Mouse (Mus musculus) stomach, postnatal 0 days (tissue): Measurements from ENCODE around the gene Tubb2a. TPM values are rescaled to one million over a fixed set of nuclear protein-coding genes. Genes with fewer than 3 reads are reported as not detected.
A peak's percentile ranks its signal among the peaks of the same experiment; 100 is the strongest.

ENCODE experiments used
- ATAC-seq: fragments of 200-750 bp; cut with Nextera tagmentation; 2 replicates; pipeline ENCODE4 v1.8.0; 2017; ENCODE audit not compliant: low FRiP score, low TSS enrichment
- DNase-seq: peaks from one replicate; pipeline ENCODE4 v3.0.0-alpha.2; 2016; ENCODE audit warnings: low spot score
- H3K27ac ChIP-seq: fragments of 300-500 bp; sonication (generic); replicated peaks from 2 replicates; pipeline ENCODE4 v1.5.1; 2014; ENCODE audit warnings: mild to moderate bottlenecking, control low read depth
- H3K27me3 ChIP-seq: fragments of 300-500 bp; sonication (generic); 2 replicates; pipeline ENCODE4 v1.6.1; 2014; ENCODE audit warnings: low read length; ENCODE audit not compliant: control insufficient read depth, insufficient read depth
- H3K36me3 ChIP-seq: fragments of 300-500 bp; sonication (generic); 2 replicates; pipeline ENCODE4 v1.6.1; 2014; ENCODE audit warnings: low read length, mixed read lengths; ENCODE audit not compliant: control insufficient read depth, insufficient read depth
- H3K4me1 ChIP-seq: fragments of 300-500 bp; sonication (generic); replicated peaks from 2 replicates; pipeline ENCODE4 v1.6.1; 2014; ENCODE audit warnings: antibody characterized with exemption; ENCODE audit not compliant: control insufficient read depth, insufficient read depth
- H3K4me2 ChIP-seq: fragments of 300-500 bp; sonication (generic); replicated peaks from 2 replicates; pipeline ENCODE4 v1.6.1; 2014; ENCODE audit warnings: low read depth, mild to moderate bottlenecking, control low read depth, moderate library complexity
- H3K4me3 ChIP-seq: fragments of 300-500 bp; sonication (generic); 2 replicates; pipeline ENCODE4 v1.5.1; 2014; ENCODE audit warnings: low read depth, low read length, control low read depth
- H3K9ac ChIP-seq: fragments of 300-500 bp; sonication (generic); 2 replicates; pipeline ENCODE4 v1.6.1; 2014; ENCODE audit warnings: mild to moderate bottlenecking, low read length, control low read depth, mixed read lengths
- H3K9me3 ChIP-seq: fragments of 300-500 bp; sonication (generic); 2 replicates; pipeline ENCODE4 v1.6.1; 2016; ENCODE audit warnings: low read length; ENCODE audit not compliant: control insufficient read depth
- CTCF ChIP-seq: IDR thresholded peaks from 2 replicates; pipeline ENCODE4 v1.5.1; 2016; ENCODE audit warnings: antibody characterized with exemption, low read depth, mild to moderate bottlenecking, moderate library complexity
- EP300 ChIP-seq: optimal IDR thresholded peaks from 2 replicates; pipeline ENCODE3; 2016; ENCODE audit warnings: antibody characterized with exemption
- WGBS: fragments of 180-500 bp; shearing (Covaris S2); extraction: QIAGEN DNeasy Blood & Tissue Kit; methylation state at CpG from one replicate; pipeline ENCODE4 v1.1.7; 2014; 5-methylcytosine and 5-hydroxymethylcytosine counted together
- polyA plus RNA-seq: library from polyadenylated mRNA; unstranded; fragments of >200 nt; fragmentation: Nextera tagmentation; extraction: Ambion mirVana; gene quantifications from 2 replicates; pipeline ENCODE4 v1.2.1, GENCODE M21; 2015

Tubb2a gene
- polyA plus RNA-seq, 1 experiment from 2014 or later, result 196 TPM

GRCm38 (mm10) chr13:34087052-34087812 is 9.4 kb upstream of the Tubb2a start:
- Histone ChIP-seq H3K4me2 (no peak overlapping the region), H3K9ac (no peak overlapping the region), H3K9me3 (no peaks in the 10 kb centered on the region), H3K27me3 (no peaks in the 10 kb centered on the region), H3K4me1 (peaks cover 8% of the 10 kb centered on the region; the same call in 1 of the 2 replicates), H3K36me3 (no peaks in the 10 kb centered on the region), H3K27ac (no peak overlapping the region), H3K4me3 (no peak overlapping the region)
- TF ChIP-seq EP300 (no peak), CTCF (no peak)
- ATAC-seq (peak; percentile 65; the same call in 1 of the 2 replicates), DNase-seq (no peak)
- WGBS, result 45% methylated on average over 7 of the region's 7 CpGs

- WGBS, result 27% methylated on average over 9 of the region's 9 CpGs
- Histone ChIP-seq H3K9ac (no peak overlapping the region), H3K27me3 (no peaks in the 10 kb centered on the region), H3K4me2 (peak overlapping the region; percentile 8; the same call in 1 of the 2 replicates), H3K27ac (peak overlapping the region; percentile 76; the same call in 1 of the 2 replicates), H3K4me3 (no peak overlapping the region), H3K36me3 (no peaks in the 10 kb centered on the region), H3K9me3 (no peaks in the 10 kb centered on the region), H3K4me1 (peaks cover 8% of the 10 kb centered on the region; the same call in 1 of the 2 replicates)
- TF ChIP-seq CTCF (no peak), EP300 (no peak)
- ATAC-seq (no peak), DNase-seq (no peak)
Observed at GRCm38 (mm10) chr13:34084026-34084750, 6.4 kb upstream of the Tubb2a start.

GRCm38 (mm10) chr13:34081926-34082325 is 4.1 kb upstream of the Tubb2a start:
- 64% methylated on average over 4 of the region's 4 CpGs for WGBS
- TF ChIP-seq CTCF, result no peak
- TF ChIP-seq EP300, result no peak
- no peak overlapping the region for H3K4me3 ChIP-seq
- H3K36me3 ChIP-seq, result no peaks in the 10 kb centered on the region
- H3K4me2 ChIP-seq, result no peak overlapping the region
- no peak overlapping the region for H3K9ac ChIP-seq
- no peak overlapping the region for H3K27ac ChIP-seq
- H3K9me3 ChIP-seq, result no peaks in the 10 kb centered on the region
- no peaks in the 10 kb centered on the region for H3K27me3 ChIP-seq
- DNase-seq (no peak), ATAC-seq (no peak)
- peaks cover 6% of the 10 kb centered on the region for H3K4me1 ChIP-seq

- WGBS, result 46% methylated on average over 3 of the region's 3 CpGs
- peak; percentile 75 for ATAC-seq
- DNase-seq, result peak; percentile 51
- Histone ChIP-seq H3K4me1 (peaks cover 8% of the 10 kb centered on the region), H3K27me3 (no peaks in the 10 kb centered on the region), H3K27ac (no peak overlapping the region), H3K9me3 (no peaks in the 10 kb centered on the region), H3K4me3 (no peak overlapping the region), H3K9ac (no peak overlapping the region), H3K4me2 (no peak overlapping the region), H3K36me3 (no peaks in the 10 kb centered on the region)
- TF ChIP-seq EP300, result no peak
- TF ChIP-seq CTCF, result no peak
Observed at GRCm38 (mm10) chr13:34079801-34080200, 2.0 kb upstream of the Tubb2a start.

GRCm38 (mm10) chr13:34078500-34079280 is 883 bp upstream of the Tubb2a start:
- no peak for TF ChIP-seq CTCF
- no peak for TF ChIP-seq EP300
- WGBS, result 41% methylated on average over 16 of the region's 16 CpGs
- ATAC-seq, result no peak
- Histone ChIP-seq H3K27me3 (no peaks in the 10 kb centered on the region), H3K4me2 (peak overlapping the region; percentile 80), H3K4me3 (peak overlapping the region; percentile 80), H3K36me3 (no peaks in the 10 kb centered on the region), H3K4me1 (peaks cover 5% of the 10 kb centered on the region; the same call in 1 of the 2 replicates), H3K9ac (peak overlapping the region; percentile 51), H3K9me3 (no peaks in the 10 kb centered on the region), H3K27ac (0 out of 2 replicates have a peak overlapping the region, but pooled peaks have one; percentile 9)
- DNase-seq, result no peak
